Mouse (Mus musculus) forebrain, embryonic 16.5 days (tissue): ENCODE measurements around the gene Klrd1. TPM values are rescaled to one million over a fixed set of nuclear protein-coding genes. Genes with fewer than 3 reads are reported as not detected.
"Not testable (repeated sequence)": the region's sequence is repeated elsewhere in the genome, so short reads cannot be mapped to it uniquely, and the experiment has no call there.

Source experiments
- ATAC-seq: fragments of 200-750 bp; cut with Nextera tagmentation; 2 replicates; pipeline ENCODE4 v1.8.0; 2017; ENCODE audit warnings: mild to moderate bottlenecking, moderate library complexity
- H3K27ac ChIP-seq: fragments of 300-500 bp; sonication (generic); 2 replicates; pipeline ENCODE4 v1.5.1; 2014; ENCODE audit warnings: low read length, control low read depth
- H3K27me3 ChIP-seq: fragments of 300-500 bp; sonication (generic); replicated peaks from 2 replicates; pipeline ENCODE4 v1.6.1; 2014; ENCODE audit warnings: low read length; ENCODE audit not compliant: control insufficient read depth, insufficient read depth
- H3K36me3 ChIP-seq: fragments of 300-500 bp; sonication (generic); 2 replicates; pipeline ENCODE4 v1.6.1; 2014; ENCODE audit not compliant: control insufficient read depth, insufficient read depth
- H3K4me1 ChIP-seq: fragments of 300-500 bp; sonication (generic); replicated peaks from 2 replicates; pipeline ENCODE4 v1.6.1; 2014; ENCODE audit warnings: low read length; ENCODE audit not compliant: control insufficient read depth, insufficient read depth
- H3K4me2 ChIP-seq: fragments of 300-500 bp; sonication (generic); 2 replicates; pipeline ENCODE4 v1.6.1; 2014; ENCODE audit warnings: mild to moderate bottlenecking, low read length, control low read depth
- H3K4me3 ChIP-seq: fragments of 300-500 bp; sonication (generic); replicated peaks from 2 replicates; pipeline ENCODE4 v1.5.1; 2014; ENCODE audit warnings: mild to moderate bottlenecking, low read length, control low read depth
- H3K9ac ChIP-seq: fragments of 300-500 bp; sonication (generic); replicated peaks from 2 replicates; pipeline ENCODE4 v1.6.1; 2014; ENCODE audit warnings: low read depth, low read length, control low read depth
- H3K9me3 ChIP-seq: fragments of 300-500 bp; sonication (generic); 2 replicates; pipeline ENCODE4 v1.6.1; 2016; ENCODE audit warnings: low read length; ENCODE audit not compliant: control insufficient read depth
- WGBS: fragments of 180-500 bp; shearing (Covaris S2); extraction: QIAGEN DNeasy Blood & Tissue Kit; methylation state at CpG from one replicate; pipeline ENCODE4 v1.1.7; 2014; 5-methylcytosine and 5-hydroxymethylcytosine counted together
- polyA plus RNA-seq: library from polyadenylated mRNA; unstranded; fragments of >200 nt; fragmentation: Nextera tagmentation; extraction: Ambion mirVana; gene quantifications from 2 replicates; pipeline ENCODE4 v1.2.1, GENCODE M21; 2015

Klrd1 gene
- polyA plus RNA-seq, 1 experiment from 2014 or later: not detected

DNA sequence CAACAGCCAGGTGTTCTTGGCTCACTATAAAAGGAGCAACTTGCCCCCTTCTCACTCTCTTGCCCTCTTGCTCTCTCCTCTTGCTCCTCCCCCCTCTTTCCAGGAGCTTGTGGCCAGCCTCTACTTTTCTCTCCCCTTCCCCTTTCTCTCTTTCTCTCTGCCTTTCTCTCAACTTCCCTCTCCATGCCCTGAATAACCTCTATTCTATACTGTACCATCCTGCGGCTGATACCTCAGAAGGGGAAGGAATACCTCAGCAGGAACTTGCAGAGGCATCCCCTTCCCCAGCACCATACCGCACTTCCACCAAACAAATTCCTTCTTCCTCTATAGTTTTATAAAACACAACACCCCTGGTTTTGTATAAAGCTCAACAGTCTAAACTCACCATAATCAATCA, 26.3 kb upstream of the Klrd1 start:
- no peaks in the 10 kb centered on the region for H3K36me3 ChIP-seq
- H3K9me3 ChIP-seq: no peaks in the 10 kb centered on the region
- H3K4me1 ChIP-seq: no peaks in the 10 kb centered on the region
- H3K9ac ChIP-seq: no peak overlapping the region
- H3K4me3 ChIP-seq: no peak overlapping the region
- H3K4me2 ChIP-seq: no peak overlapping the region
- ATAC-seq: no peak
- no peak overlapping the region for H3K27ac ChIP-seq
- H3K27me3 ChIP-seq: no peaks in the 10 kb centered on the region
- WGBS: 82% methylated on average over 2 of the region's 2 CpGs

DNA sequence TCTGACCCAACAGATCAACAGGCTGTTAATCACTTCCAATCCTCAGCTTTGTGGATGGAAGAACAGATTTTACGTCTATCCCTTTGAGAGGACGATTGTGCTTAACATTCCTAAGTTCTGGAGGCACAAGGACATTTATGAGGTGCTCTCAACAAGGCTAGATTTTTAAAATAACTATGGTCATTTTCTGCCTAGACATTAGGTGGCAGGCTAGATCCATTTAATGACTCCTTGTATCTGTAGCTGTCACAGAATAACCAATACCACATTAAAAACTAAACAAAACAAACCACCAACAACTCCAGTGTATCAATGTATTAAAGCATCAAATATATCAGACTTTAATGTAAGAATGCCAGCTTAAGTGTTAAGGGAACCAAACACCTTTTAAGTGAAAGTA, 16.3 kb upstream of the Klrd1 start:
- 52% methylated on average over 2 of the region's 2 CpGs for WGBS
- no peak overlapping the region for H3K4me3 ChIP-seq
- H3K4me1 ChIP-seq: no peaks in the 10 kb centered on the region
- H3K36me3 ChIP-seq: no peaks in the 10 kb centered on the region
- ATAC-seq: no peak
- no peak overlapping the region for H3K9ac ChIP-seq
- H3K4me2 ChIP-seq: no peak overlapping the region
- H3K27ac ChIP-seq: no peak overlapping the region
- H3K9me3 ChIP-seq: no peaks in the 10 kb centered on the region
- H3K27me3 ChIP-seq: no peaks in the 10 kb centered on the region

- no peak within 1 kb of the TSS for H3K4me3 ChIP-seq
- H3K9ac ChIP-seq: no peak within 1 kb of the TSS
- H3K9me3 ChIP-seq: no peaks in the 10 kb centered on the region
- no peaks in the 10 kb centered on the region for H3K36me3 ChIP-seq
- 93% methylated on average over 8 of the region's 8 CpGs for WGBS
- no peaks in the 10 kb centered on the region for H3K27me3 ChIP-seq
- ATAC-seq: no peak
- no peak within 1 kb of the TSS for H3K27ac ChIP-seq
- H3K4me2 ChIP-seq: no peak within 1 kb of the TSS
- H3K4me1 ChIP-seq: no peaks in the 10 kb centered on the region
These were observed 14.0 kb upstream of the Klrd1 start, which contains the start of gene Klre1 for GRCm38 (mm10) chr6:129577605-129578004. Klre1 (plus strand) TSS chr6:129577905.

GRCm38 (mm10) chr6:129581274-129581673, 10.3 kb upstream of the Klrd1 start:
- ATAC-seq: no peak
- H3K9me3 ChIP-seq: no peaks in the 10 kb centered on the region
- no peak overlapping the region for H3K4me3 ChIP-seq
- WGBS: 69% methylated on average over 4 of the region's 4 CpGs
- no peak overlapping the region for H3K27ac ChIP-seq
- H3K9ac ChIP-seq: no peak overlapping the region
- no peaks in the 10 kb centered on the region for H3K36me3 ChIP-seq
- H3K27me3 ChIP-seq: no peaks in the 10 kb centered on the region
- no peak overlapping the region for H3K4me2 ChIP-seq
- no peaks in the 10 kb centered on the region for H3K4me1 ChIP-seq

GRCm38 (mm10) chr6:129581896-129582295, 9.7 kb upstream of the Klrd1 start:
- no peak overlapping the region for H3K4me2 ChIP-seq
- no peak overlapping the region for H3K9ac ChIP-seq
- H3K27me3 ChIP-seq: no peaks in the 10 kb centered on the region
- H3K27ac ChIP-seq: no peak overlapping the region
- H3K36me3 ChIP-seq: no peaks in the 10 kb centered on the region
- 88% methylated on average over 4 of the region's 4 CpGs for WGBS
- H3K4me3 ChIP-seq: no peak overlapping the region
- H3K4me1 ChIP-seq: no peaks in the 10 kb centered on the region
- H3K9me3 ChIP-seq: no peaks in the 10 kb centered on the region
- no peak for ATAC-seq

DNA sequence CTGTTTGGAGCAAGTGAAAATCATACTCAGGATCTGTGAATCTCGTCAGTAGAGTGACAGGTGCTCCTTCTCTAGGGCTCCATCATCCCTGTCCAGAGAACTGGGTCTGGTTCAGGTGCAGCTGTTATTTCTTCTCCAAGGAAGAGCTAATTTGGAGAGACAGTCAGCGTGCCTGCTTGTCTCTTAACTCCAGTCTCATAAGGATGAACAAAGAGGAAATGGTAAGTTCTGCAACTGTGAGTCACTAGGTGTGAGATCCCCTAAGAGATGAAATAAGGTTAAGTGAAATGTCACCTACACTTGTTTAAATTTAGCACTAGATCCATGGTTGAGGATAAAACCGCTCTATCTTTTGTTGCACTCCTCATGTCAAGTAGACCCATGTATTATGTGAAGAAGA, 8.6 kb upstream of the Klrd1 start:
- H3K4me1 ChIP-seq: no peaks in the 10 kb centered on the region
- H3K9me3 ChIP-seq: no peaks in the 10 kb centered on the region
- H3K27ac ChIP-seq: no peak overlapping the region
- no peaks in the 10 kb centered on the region for H3K27me3 ChIP-seq
- H3K4me2 ChIP-seq: no peak overlapping the region
- no peak for ATAC-seq
- H3K9ac ChIP-seq: no peak overlapping the region
- WGBS: 82% methylated on average over 3 of the region's 3 CpGs
- no peaks in the 10 kb centered on the region for H3K36me3 ChIP-seq
- H3K4me3 ChIP-seq: no peak overlapping the region

GRCm38 (mm10) chr6:129608372-129608771, 16.8 kb downstream of the Klrd1 start:
- H3K9me3 ChIP-seq: no peaks in the 10 kb centered on the region
- H3K27me3 ChIP-seq: no peaks in the 10 kb centered on the region
- no peak for ATAC-seq
- no peak overlapping the region for H3K27ac ChIP-seq
- H3K4me3 ChIP-seq: no peak overlapping the region
- H3K4me1 ChIP-seq: no peaks in the 10 kb centered on the region
- no peaks in the 10 kb centered on the region for H3K36me3 ChIP-seq
- no peak overlapping the region for H3K4me2 ChIP-seq
- no peak overlapping the region for H3K9ac ChIP-seq

GRCm38 (mm10) chr6:129623735-129624134, 32.2 kb downstream of the Klrd1 start, which contains the start of gene Klrk1:
Klrk1 (minus strand) TSS chr6:129623864.
- 79% methylated on average over 4 of the region's 4 CpGs for WGBS
- ATAC-seq: no peak
- Histone ChIP-seq H3K4me2 (no peak within 1 kb of the TSS), H3K27ac (no peak within 1 kb of the TSS), H3K36me3 (no peaks in the 10 kb centered on the region), H3K9me3 (no peaks in the 10 kb centered on the region), H3K9ac (no peak within 1 kb of the TSS), H3K4me3 (no peak within 1 kb of the TSS), H3K4me1 (no peaks in the 10 kb centered on the region), H3K27me3 (no peaks in the 10 kb centered on the region)

GRCm38 (mm10) chr6:129631046-129631445, 39.5 kb downstream of the Klrd1 start:
- ATAC-seq: not testable (repeated sequence)

DNA sequence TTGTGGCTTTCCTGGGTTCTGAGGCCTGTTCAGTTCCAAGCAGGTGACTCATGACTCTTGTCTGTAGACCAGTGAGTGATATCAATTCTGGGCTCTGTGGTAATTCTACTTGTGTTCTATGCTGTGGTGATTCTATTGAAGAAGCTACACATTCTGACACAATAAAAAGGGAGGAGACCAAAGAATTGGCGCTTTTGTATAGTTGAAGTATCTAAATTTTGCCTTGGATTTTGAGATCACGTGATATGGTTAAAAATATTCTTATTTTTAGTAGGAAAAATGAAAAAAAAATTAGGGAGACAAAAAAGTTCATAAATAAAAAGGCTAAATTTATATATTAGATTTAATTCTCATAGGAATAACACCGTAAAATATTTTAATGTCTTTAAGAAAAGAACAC, 51.7 kb downstream of the Klrd1 start, which contains the start of gene Klrc3:
Gene Klrc3 (minus strand): TSS at position 101 of the 400 bp plus-strand sequence.
- not testable (repeated sequence) for H3K4me3 ChIP-seq, H3K36me3 ChIP-seq, H3K27me3 ChIP-seq, ATAC-seq, H3K4me1 ChIP-seq, H3K27ac ChIP-seq, H3K9ac ChIP-seq, H3K9me3 ChIP-seq, H3K4me2 ChIP-seq
- 79% methylated on average over 3 of the region's 3 CpGs for WGBS

More at GRCm38 (mm10) chr6:129631046-129631445, 39.5 kb downstream of the Klrd1 start:
- H3K4me3 ChIP-seq, H3K4me1 ChIP-seq, H3K9me3 ChIP-seq, H3K36me3 ChIP-seq, H3K9ac ChIP-seq, H3K27me3 ChIP-seq, H3K27ac ChIP-seq, H3K4me2 ChIP-seq: not testable (repeated sequence)
- 90% methylated on average over 2 of the region's 2 CpGs for WGBS
